Mouse (Mus musculus): Measurements from ENCODE around the gene Swsap1. TPM values are rescaled to one million over a fixed set of nuclear protein-coding genes. Genes with fewer than 3 reads are reported as not detected.
A peak's percentile ranks its signal among the peaks of the same experiment; 100 is the strongest.

Swsap1 gene
- polyA plus RNA-seq, 1 experiment = 10.5 TPM

- TF ChIP-seq CTCF (conservative IDR thresholded peaks at IDR 0.05; ENCODE audit: insufficient read depth, insufficient read length, low read depth, low read length) (peak; percentile 42), POLR2A (IDR thresholded peaks at IDR 0.05; ENCODE audit: low read depth, low read length) (no peak)
- DNase-seq = no peak
- Histone ChIP-seq H3K27ac (ENCODE audit: insufficient read depth, low read depth, low read length) (peak overlapping the region; percentile 68; the same call in 1 of the 2 replicates), H3K27me3 (replicated peaks; ENCODE audit: control insufficient read depth, insufficient read depth, low read length) (no peaks in the 10 kb centered on the region), H3K36me3 (ENCODE audit: control insufficient read depth, insufficient read depth, low read length) (no peaks in the 10 kb centered on the region), H3K4me3 (ENCODE audit: insufficient read depth, low read depth, low read length) (peak overlapping the region; percentile 60), H3K4me1 (ENCODE audit: control insufficient read depth, insufficient read depth, low read length) (peaks cover 4% of the 10 kb centered on the region)
- under 1% methylated on average over 18 of the region's 18 CpGs for WGBS
Observed at GRCm38 (mm10) chr9:21955225-21955569, 358 bp upstream of the Swsap1 start.

DNA sequence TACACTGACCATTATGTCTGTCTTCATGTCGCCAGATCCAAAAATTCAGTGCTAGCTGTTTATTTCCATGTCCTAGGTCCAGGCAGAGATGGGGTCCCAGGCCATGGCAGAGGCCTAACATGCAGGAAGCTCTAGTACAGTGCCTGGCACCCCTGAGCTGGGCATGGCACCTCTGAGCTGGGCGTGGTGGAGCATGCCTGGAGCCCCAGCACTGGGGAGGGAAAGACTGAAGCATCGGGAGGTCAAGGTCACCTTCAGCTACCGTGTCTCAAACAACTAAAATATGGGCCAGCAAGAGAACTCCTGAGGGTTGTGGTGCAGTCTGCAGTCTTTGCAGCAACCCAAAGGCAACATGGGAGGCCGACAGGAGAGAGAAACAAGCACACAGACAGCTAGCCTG is 2.8 kb downstream of the Swsap1 start:
- DNase-seq = no peak
- no peak overlapping the region for H3K4me3 ChIP-seq (ENCODE audit: insufficient read depth, low read depth, low read length)
- H3K36me3 ChIP-seq (ENCODE audit: control insufficient read depth, insufficient read depth, low read length) = no peaks in the 10 kb centered on the region
- H3K4me1 ChIP-seq (ENCODE audit: control insufficient read depth, insufficient read depth, low read length) = peaks cover 7% of the 10 kb centered on the region
- no peak overlapping the region for H3K27ac ChIP-seq (ENCODE audit: insufficient read depth, low read depth, low read length)
- WGBS = 71% methylated on average over 5 of the region's 5 CpGs
- H3K27me3 ChIP-seq (replicated peaks; ENCODE audit: control insufficient read depth, insufficient read depth, low read length) = no peaks in the 10 kb centered on the region
- TF ChIP-seq POLR2A (IDR thresholded peaks at IDR 0.05; ENCODE audit: low read depth, low read length) = no peak
- no peak for TF ChIP-seq CTCF (conservative IDR thresholded peaks at IDR 0.05; ENCODE audit: insufficient read depth, insufficient read length, low read depth, low read length)

DNA sequence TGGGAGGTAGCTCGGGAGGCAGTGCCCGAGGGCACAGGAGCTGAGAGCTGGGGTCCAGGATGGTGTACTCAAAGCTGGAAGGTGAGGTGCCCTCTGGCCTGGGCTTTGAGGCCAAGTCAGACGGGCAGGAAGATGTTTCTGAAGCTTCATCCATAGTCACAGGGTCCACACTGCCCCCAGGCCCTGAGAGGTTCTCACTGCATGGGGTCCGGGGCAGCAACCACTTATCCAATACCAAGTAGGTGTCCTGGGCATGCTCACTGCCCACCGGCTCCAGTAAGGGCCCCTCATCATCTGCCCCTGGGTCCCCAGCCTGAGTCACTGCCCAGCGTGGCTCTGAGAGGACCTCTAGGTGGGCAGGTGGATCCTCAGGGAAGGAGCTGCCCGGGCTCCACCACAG is 3.7 kb downstream of the Swsap1 start:
- DNase-seq = no peak
- no peak for TF ChIP-seq POLR2A (IDR thresholded peaks at IDR 0.05; ENCODE audit: low read depth, low read length)
- TF ChIP-seq CTCF (conservative IDR thresholded peaks at IDR 0.05; ENCODE audit: insufficient read depth, insufficient read length, low read depth, low read length) = no peak
- Histone ChIP-seq H3K27me3 (replicated peaks; ENCODE audit: control insufficient read depth, insufficient read depth, low read length) (no peaks in the 10 kb centered on the region), H3K4me3 (ENCODE audit: insufficient read depth, low read depth, low read length) (no peak overlapping the region), H3K36me3 (ENCODE audit: control insufficient read depth, insufficient read depth, low read length) (no peaks in the 10 kb centered on the region), H3K27ac (ENCODE audit: insufficient read depth, low read depth, low read length) (peak overlapping the region; percentile 75; the same call in 1 of the 2 replicates), H3K4me1 (ENCODE audit: control insufficient read depth, insufficient read depth, low read length) (peaks cover 7% of the 10 kb centered on the region)
- 88% methylated on average over 7 of the region's 7 CpGs for WGBS

GRCm38 (mm10) chr9:21960135-21960534 is 4.6 kb downstream of the Swsap1 start:
- Histone ChIP-seq H3K27ac (ENCODE audit: insufficient read depth, low read depth, low read length) (peak overlapping the region; percentile 95), H3K4me1 (ENCODE audit: control insufficient read depth, insufficient read depth, low read length) (peaks cover 7% of the 10 kb centered on the region), H3K36me3 (ENCODE audit: control insufficient read depth, insufficient read depth, low read length) (no peaks in the 10 kb centered on the region), H3K4me3 (ENCODE audit: insufficient read depth, low read depth, low read length) (no peak overlapping the region), H3K27me3 (replicated peaks; ENCODE audit: control insufficient read depth, insufficient read depth, low read length) (no peaks in the 10 kb centered on the region)
- no peak for TF ChIP-seq CTCF (conservative IDR thresholded peaks at IDR 0.05; ENCODE audit: insufficient read depth, insufficient read length, low read depth, low read length)
- no peak for TF ChIP-seq POLR2A (IDR thresholded peaks at IDR 0.05; ENCODE audit: low read depth, low read length)
- DNase-seq = peak; percentile 70
- 32% methylated on average over 9 of the region's 9 CpGs for WGBS

DNA sequence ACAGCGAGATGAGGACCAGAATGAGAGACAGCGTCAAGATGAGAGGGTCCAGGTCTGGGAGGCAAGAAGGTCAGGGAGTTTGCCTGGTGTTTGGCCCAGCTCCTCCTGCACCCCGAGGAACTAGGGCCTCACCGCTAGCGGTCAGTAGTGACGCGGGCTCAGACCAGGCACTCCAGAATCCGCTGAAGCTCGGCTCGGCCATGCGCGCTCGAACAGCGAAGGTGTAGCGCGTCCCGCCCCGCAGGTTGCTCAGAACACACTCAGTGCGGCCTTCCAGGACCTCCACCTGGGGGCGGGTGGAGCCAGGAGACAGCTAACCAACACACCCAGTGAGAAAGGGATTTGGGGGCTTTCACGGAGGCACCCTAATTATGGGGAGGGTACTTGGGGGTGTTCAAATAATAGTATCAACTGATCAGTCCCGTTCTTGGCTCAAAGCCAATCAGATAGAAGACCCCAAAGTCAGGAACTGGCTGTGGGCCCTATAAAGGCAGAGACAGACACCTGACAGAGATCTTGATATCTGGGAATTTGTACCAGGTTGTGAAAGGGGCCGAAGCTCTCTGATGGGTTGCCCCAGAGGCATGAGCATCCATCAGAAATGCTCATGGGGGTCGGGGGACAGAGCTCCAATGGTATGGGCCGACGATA is 5.1 kb downstream of the Swsap1 start:
- peak; percentile 60 for DNase-seq
- no peak overlapping the region for H3K4me3 ChIP-seq (ENCODE audit: insufficient read depth, low read depth, low read length)
- WGBS = 20% methylated on average over 26 of the region's 26 CpGs
- H3K27me3 ChIP-seq (replicated peaks; ENCODE audit: control insufficient read depth, insufficient read depth, low read length) = no peaks in the 10 kb centered on the region
- H3K36me3 ChIP-seq (ENCODE audit: control insufficient read depth, insufficient read depth, low read length) = no peaks in the 10 kb centered on the region
- peak overlapping the region; percentile 95 for H3K27ac ChIP-seq (ENCODE audit: insufficient read depth, low read depth, low read length)
- peaks cover 7% of the 10 kb centered on the region for H3K4me1 ChIP-seq (ENCODE audit: control insufficient read depth, insufficient read depth, low read length)
- TF ChIP-seq POLR2A (IDR thresholded peaks at IDR 0.05; ENCODE audit: low read depth, low read length) = no peak
- TF ChIP-seq CTCF (conservative IDR thresholded peaks at IDR 0.05; ENCODE audit: insufficient read depth, insufficient read length, low read depth, low read length) = no peak

- Histone ChIP-seq H3K27ac (ENCODE audit: insufficient read depth, low read depth, low read length) (no peak overlapping the region), H3K4me1 (ENCODE audit: control insufficient read depth, insufficient read depth, low read length) (peaks cover 4% of the 10 kb centered on the region), H3K4me3 (ENCODE audit: insufficient read depth, low read depth, low read length) (peak overlapping the region; percentile 42; the same call in 1 of the 2 replicates), H3K27me3 (replicated peaks; ENCODE audit: control insufficient read depth, insufficient read depth, low read length) (no peaks in the 10 kb centered on the region), H3K36me3 (ENCODE audit: control insufficient read depth, insufficient read depth, low read length) (no peaks in the 10 kb centered on the region)
- no peak for DNase-seq
- WGBS = 4% methylated on average over 35 of the region's 35 CpGs
- TF ChIP-seq CTCF (conservative IDR thresholded peaks at IDR 0.05; ENCODE audit: insufficient read depth, insufficient read length, low read depth, low read length) (no peak), POLR2A (IDR thresholded peaks at IDR 0.05; ENCODE audit: low read depth, low read length) (no peak)
Observed at GRCm38 (mm10) chr9:21961366-21961980, 5.9 kb downstream of the Swsap1 start.

GRCm38 (mm10) chr9:21962010-21962409 is 6.5 kb downstream of the Swsap1 start:
- peak overlapping the region; percentile 42 for H3K4me3 ChIP-seq (ENCODE audit: insufficient read depth, low read depth, low read length)
- TF ChIP-seq POLR2A (IDR thresholded peaks at IDR 0.05; ENCODE audit: low read depth, low read length) = no peak
- under 1% methylated on average over 15 of the region's 15 CpGs for WGBS
- peak overlapping the region; percentile 13; the same call in 1 of the 2 replicates for H3K27ac ChIP-seq (ENCODE audit: insufficient read depth, low read depth, low read length)
- H3K4me1 ChIP-seq (ENCODE audit: control insufficient read depth, insufficient read depth, low read length) = peaks cover 4% of the 10 kb centered on the region
- H3K36me3 ChIP-seq (ENCODE audit: control insufficient read depth, insufficient read depth, low read length) = no peaks in the 10 kb centered on the region
- no peaks in the 10 kb centered on the region for H3K27me3 ChIP-seq (replicated peaks; ENCODE audit: control insufficient read depth, insufficient read depth, low read length)
- DNase-seq = no peak
